Mouse (Mus musculus) adrenal gland, postnatal 36 days (tissue): ENCODE data around the gene Parva. TPM values are rescaled to one million over a fixed set of nuclear protein-coding genes. Genes with fewer than 3 reads are reported as not detected.

Experiments
- DNase-seq, 2 experiments: peaks; one replicate each; pipeline ENCODE4 v3.0.0; 2021; ENCODE audit warnings: mixed read lengths in 1 of 2
- long read RNA-seq, 2 experiments: library from polyadenylated mRNA; stranded (forward); transcript quantifications; one replicate each; pipeline ENCODE4 v2.0.0; 2021; ENCODE audit warnings: borderline sequencing depth in 2 of 2
- total RNA-seq, 2 experiments: library from RNA; stranded (reverse); gene quantifications; 2 replicates each; pipeline ENCODE4 v1.2.3; 2021

Parva gene
- total RNA-seq = 100 to 1,000 TPM in 1 of 2 experiments, 10 to 100 TPM in 1; 98.6 to 107 TPM
- long read RNA-seq, experiment 1, full-length matches to known transcripts = 18 of 41 reads
- long read RNA-seq, experiment 1, partial matches to known transcripts = 2 of 41 reads
- long read RNA-seq, experiment 1, other reads (novel, unspliced or antisense) = 21 of 41 reads
- long read RNA-seq, experiment 2, full-length matches to known transcripts = 7 of 12 reads
- long read RNA-seq, experiment 2, partial matches to known transcripts = 0 of 12 reads
- long read RNA-seq, experiment 2, other reads (novel, unspliced or antisense) = 5 of 12 reads

- peak; percentile 78 to 86 for DNase-seq
Observed at GRCm38 (mm10) chr7:112427357-112428157, at the start of gene Parva. Parva (plus strand) TSS chr7:112427505.

- DNase-seq = no peak
Observed at GRCm38 (mm10) chr7:112378056-112378455, 49.2 kb upstream of the Parva start.

- no peak for DNase-seq
Observed at GRCm38 (mm10) chr7:112378476-112378875, 48.8 kb upstream of the Parva start.

GRCm38 (mm10) chr7:112386521-112386920, 40.8 kb upstream of the Parva start:
- no peak for DNase-seq

GRCm38 (mm10) chr7:112387876-112388275, 39.4 kb upstream of the Parva start:
- DNase-seq = no peak

GRCm38 (mm10) chr7:112388363-112388875, 38.9 kb upstream of the Parva start:
- no peak for DNase-seq

- no peak for DNase-seq
Observed at GRCm38 (mm10) chr7:112389611-112390251, 37.6 kb upstream of the Parva start.

- no peak for DNase-seq
Observed at GRCm38 (mm10) chr7:112390252-112390936, 36.9 kb upstream of the Parva start.

GRCm38 (mm10) chr7:112390937-112391605, 36.2 kb upstream of the Parva start:
- DNase-seq = no peak

- no peak for DNase-seq
Observed at GRCm38 (mm10) chr7:112397786-112398185, 29.5 kb upstream of the Parva start.

GRCm38 (mm10) chr7:112399425-112400170, 27.7 kb upstream of the Parva start:
- DNase-seq = no peak

GRCm38 (mm10) chr7:112400175-112400574, 27.1 kb upstream of the Parva start:
- DNase-seq = peak; percentile 82 to 88

GRCm38 (mm10) chr7:112405061-112405460, 22.2 kb upstream of the Parva start:
- no peak for DNase-seq

- DNase-seq = no peak
Observed at GRCm38 (mm10) chr7:112405578-112405977, 21.7 kb upstream of the Parva start.

GRCm38 (mm10) chr7:112407597-112407996, 19.7 kb upstream of the Parva start:
- peak; percentile 89 to 90 for DNase-seq

- no peak for DNase-seq
Observed at GRCm38 (mm10) chr7:112409991-112410390, 17.3 kb upstream of the Parva start.

GRCm38 (mm10) chr7:112413286-112413685, 14.0 kb upstream of the Parva start:
- DNase-seq = no peak

- no peak for DNase-seq
Observed at GRCm38 (mm10) chr7:112416058-112416526, 11.2 kb upstream of the Parva start.

- DNase-seq = no peak
Observed at GRCm38 (mm10) chr7:112416730-112417513, 10.4 kb upstream of the Parva start.

GRCm38 (mm10) chr7:112417598-112417997, 9.7 kb upstream of the Parva start:
- no peak for DNase-seq
